Mouse (Mus musculus): ENCODE measurements around the gene Syt5.
"Not testable (repeated sequence)": the region's sequence is repeated elsewhere in the genome, so short reads cannot be mapped to it uniquely, and the experiment has no call there.

Syt5 gene

GRCm38 (mm10) chr7:4547221-4547641, at the start of gene Syt5:
Gene Syt5, minus strand, starts transcription at chr7:4547541.
- no peak for DNase-seq (ENCODE audit: low read depth)

DNA sequence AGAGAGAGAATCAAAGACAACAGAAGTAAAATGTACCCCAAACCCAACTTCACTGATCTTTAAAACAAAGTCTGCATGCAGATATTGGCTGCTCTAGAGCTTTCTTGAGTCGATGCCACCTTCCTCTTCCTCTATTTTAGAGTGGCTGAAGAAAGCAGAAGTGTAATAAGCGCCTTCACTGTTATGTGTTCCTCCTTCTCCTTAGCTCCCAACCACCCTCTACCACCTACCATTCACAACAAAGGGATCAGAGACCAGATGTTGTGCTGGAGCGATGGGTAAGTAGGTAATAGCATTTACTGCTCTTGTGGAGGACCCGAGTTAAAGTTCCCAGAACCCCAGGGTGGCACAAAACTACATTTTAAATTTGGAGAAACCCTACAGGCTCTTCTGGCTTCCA, 49.7 kb upstream of the Syt5 start:
- not testable (repeated sequence) for DNase-seq (ENCODE audit: low read depth)

- not testable (repeated sequence) for DNase-seq (ENCODE audit: low read depth)
Observed at GRCm38 (mm10) chr7:4581481-4581880, 34.1 kb upstream of the Syt5 start.

DNA sequence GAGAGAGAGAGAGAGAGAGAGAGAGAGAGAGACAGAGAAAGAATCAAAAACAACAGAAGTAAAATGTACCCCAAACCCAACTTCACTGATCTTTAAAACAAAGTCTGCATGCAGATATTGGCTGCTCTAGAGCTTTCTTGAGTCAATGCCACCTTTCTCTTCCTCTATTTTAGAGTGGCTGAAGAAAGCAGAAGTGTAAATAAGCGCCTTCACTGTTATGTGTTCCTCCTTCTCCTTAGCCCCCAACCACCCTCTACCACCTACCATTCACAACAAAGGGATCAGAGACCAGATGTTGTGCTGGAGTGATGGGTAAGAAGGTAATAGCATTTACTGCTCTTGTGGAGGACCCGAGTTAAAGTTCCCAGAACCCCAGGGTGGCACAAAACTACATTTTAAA, 25.0 kb upstream of the Syt5 start:
- not testable (repeated sequence) for DNase-seq (ENCODE audit: low read depth)

GRCm38 (mm10) chr7:4562660-4563059, 15.3 kb upstream of the Syt5 start:
- DNase-seq (ENCODE audit: low read depth): no peak

DNA sequence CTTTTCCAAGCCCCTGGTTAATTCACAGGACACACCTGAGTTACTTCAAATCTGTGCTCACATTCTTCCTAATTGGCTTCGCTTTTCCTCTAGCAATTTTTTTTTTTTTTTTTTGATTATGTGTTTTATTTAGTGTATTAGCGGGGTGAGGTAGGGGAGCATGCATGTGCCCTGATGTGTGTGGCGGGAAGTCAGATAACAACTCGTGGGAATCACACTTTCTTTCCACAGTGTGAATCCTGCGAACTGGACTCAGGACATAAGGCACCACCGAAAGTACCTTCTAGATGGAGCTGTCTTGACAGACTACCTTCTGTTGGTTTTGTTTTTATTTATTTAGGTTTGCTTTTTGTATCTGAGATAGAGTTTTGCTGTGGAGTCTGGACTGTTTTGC, 9.8 kb upstream of the Syt5 start:
- DNase-seq (ENCODE audit: low read depth): no peak

GRCm38 (mm10) chr7:4556256-4557166, 9.2 kb upstream of the Syt5 start:
- peak; percentile 94 for DNase-seq (ENCODE audit: low read depth)

DNA sequence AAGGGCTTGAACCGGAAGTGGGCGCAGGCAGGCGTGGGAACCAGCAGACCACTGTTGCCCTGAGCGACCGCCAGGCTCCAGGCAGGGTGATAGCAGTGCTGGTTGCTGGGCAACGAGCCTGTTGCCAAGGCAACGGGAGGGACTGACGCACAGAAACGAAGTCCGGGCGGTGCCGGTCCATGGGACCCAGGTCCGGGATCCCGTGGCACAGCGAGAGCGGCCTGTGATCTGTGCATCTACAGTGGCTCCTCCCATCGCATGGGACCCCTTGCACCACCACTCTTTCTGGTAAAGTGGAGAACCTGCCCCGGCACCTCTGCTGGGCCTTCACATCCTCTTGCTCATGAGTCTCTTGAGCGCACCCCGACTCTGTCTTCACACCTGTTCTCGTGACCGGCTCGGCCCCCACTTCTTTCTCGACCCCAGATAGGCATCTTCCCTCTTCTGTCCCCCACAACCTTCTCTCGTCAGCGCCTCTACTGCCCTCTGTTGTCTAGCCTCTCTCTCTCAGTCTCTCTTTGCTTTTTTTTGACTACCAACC, 680 bp downstream of the Syt5 start:
- DNase-seq (ENCODE audit: low read depth): no peak

DNA sequence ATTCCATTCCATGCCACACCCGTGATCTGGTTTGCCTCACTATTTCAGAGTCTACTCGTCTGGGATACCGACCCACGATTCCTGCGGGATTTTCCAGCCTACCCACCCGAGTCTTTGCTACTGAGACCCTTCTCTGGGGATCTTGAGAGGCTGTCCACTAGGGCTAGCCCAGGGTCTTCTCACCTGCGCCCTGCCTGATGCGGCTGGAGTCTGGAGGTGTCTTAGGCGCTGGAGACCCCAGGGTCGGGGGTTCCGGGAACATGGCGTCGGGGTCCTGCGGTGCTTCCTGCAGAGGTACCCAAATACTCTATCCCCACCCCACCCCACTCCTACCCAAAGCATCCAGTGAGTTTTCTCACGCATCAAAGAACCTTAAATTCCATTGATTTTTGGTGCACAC, 1.3 kb downstream of the Syt5 start:
- DNase-seq (ENCODE audit: low read depth): no peak

DNA sequence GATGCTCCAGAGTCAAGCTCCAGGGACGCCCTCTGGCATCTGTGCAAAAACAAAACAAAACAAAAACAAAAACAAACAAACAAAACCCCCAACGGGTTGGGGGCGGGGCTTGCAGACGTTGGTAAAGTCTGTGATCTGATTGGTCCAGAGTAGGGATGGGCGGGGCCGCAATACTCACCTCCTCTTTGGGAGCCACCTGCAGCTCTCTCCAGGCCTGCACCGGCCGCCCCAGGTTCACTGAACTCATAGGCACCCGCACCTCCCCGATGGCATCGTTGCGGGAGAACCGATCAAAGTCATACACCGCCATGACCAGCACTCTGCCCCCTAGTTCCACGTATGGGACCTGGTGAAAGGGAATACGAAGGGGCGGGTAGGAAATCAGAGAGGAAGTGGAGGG, 5.3 kb downstream of the Syt5 start:
- DNase-seq (ENCODE audit: low read depth): no peak

GRCm38 (mm10) chr7:4541344-4541743, 6.0 kb downstream of the Syt5 start:
- DNase-seq (ENCODE audit: low read depth): no peak

GRCm38 (mm10) chr7:4539019-4539418, 8.3 kb downstream of the Syt5 start:
- no peak for DNase-seq (ENCODE audit: low read depth)

DNA sequence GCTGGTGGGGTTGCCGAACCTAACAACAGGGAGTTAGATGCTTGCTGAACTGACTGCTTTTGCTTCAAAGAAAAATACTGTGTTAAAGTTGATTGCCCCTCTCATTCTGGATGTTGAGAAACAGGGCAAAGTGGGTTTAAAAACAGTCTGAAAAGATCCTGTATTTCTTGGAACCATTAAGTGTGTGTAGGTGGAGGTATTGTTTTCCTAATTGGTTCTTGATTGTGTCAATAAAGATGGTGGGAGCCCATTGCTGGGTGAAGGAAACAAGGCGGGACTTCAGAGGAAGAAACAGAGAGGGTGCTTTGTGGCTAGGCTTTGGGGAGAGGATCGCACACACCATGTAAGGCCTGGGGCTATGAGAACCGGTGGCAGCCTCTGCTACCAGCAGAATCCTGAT, 10.2 kb downstream of the Syt5 start:
- DNase-seq (ENCODE audit: low read depth): no peak

- DNase-seq (ENCODE audit: low read depth): no peak
Observed at GRCm38 (mm10) chr7:4536369-4536768, 11.0 kb downstream of the Syt5 start.

DNA sequence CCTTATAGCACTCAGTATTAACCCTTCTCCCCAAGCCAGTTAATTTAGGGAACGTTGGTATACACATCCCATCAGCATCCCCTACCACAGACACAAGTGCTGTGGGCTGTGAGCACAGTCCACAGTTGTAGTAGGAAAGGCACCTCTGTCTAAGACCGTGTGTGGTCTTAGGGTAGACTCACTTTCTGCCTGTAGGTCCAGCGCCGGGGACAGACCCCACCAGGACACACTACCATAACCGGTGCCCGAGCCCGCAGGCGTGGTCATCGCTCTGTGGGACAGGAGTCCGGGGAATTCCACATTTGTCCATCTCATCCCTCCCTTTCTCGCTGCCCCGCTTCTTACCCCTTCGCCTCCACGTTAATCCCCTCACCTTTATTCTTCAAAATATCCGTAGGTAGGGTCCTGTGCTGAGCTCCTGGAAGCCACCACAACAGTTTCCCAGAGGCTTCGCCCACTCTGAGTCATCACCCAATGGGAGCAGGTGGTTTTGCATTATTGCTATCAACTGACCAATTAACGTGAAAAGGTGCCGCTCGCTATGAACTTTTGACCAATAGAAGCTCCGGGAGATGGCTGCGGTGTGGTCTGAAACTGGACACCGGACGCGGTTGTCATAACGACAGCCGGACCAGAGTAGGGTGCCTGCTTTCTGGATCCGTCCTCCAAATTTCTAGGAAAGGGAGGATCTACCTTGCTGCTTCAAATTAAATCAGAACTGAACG, 15.2 kb downstream of the Syt5 start, which contains the start of gene Dnaaf3:
Gene Dnaaf3, minus strand, starts transcription at position 449 of the 725 bp plus-strand sequence.
- DNase-seq (ENCODE audit: low read depth): peak; percentile 58

DNA sequence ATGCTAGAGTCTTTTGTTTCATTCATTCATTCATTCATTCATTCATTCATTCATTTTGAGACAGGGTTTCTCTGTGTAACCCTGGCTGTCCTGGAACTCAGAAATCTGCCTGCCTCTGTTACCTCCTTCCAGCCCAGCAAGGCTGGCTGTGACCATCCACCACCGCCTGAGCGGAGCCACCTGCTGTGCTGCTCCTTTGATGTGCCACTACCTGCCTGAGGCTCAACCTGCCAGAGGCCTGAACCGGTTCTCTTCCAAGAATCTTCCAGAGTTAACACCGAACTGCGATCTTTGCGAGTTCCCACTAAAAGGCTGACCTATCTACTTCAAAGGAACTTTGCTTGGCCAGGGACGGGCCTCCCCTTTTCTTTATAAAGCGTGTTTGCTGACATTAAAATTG, 17.2 kb downstream of the Syt5 start:
- not testable (repeated sequence) for DNase-seq (ENCODE audit: low read depth)

- DNase-seq (ENCODE audit: low read depth): no peak
Observed at GRCm38 (mm10) chr7:4527302-4527689, 20.0 kb downstream of the Syt5 start.

- peak; percentile 79 for DNase-seq (ENCODE audit: low read depth)
Observed at GRCm38 (mm10) chr7:4526341-4527301, 20.7 kb downstream of the Syt5 start.

- peak; percentile 73 for DNase-seq (ENCODE audit: low read depth)
Observed at GRCm38 (mm10) chr7:4524212-4524922, 23.0 kb downstream of the Syt5 start, which contains the start of gene Tnni3. Gene Tnni3, minus strand, starts transcription at chr7:4524229.

- DNase-seq (ENCODE audit: low read depth): no peak
Observed at GRCm38 (mm10) chr7:4523205-4524130, 23.9 kb downstream of the Syt5 start.

All from NIH3T3 (cell line).